Mouse (Mus musculus) hindbrain, embryonic 10.5 days (tissue): ENCODE measurements around the gene Acoxl. TPM values are rescaled to one million over a fixed set of nuclear protein-coding genes. Genes with fewer than 3 reads are reported as not detected.
A peak's percentile ranks its signal among the peaks of the same experiment; 100 is the strongest.

Experiments
- DNase-seq: peaks from one replicate; pipeline ENCODE4 v3.0.0-alpha.2; 2017; ENCODE audit warnings: low spot score
- H3K27ac ChIP-seq: fragments of 300-500 bp; sonication (generic); 2 replicates; pipeline ENCODE4 v1.5.1; 2016; ENCODE audit warnings: mild to moderate bottlenecking, moderate library complexity
- H3K27me3 ChIP-seq: fragments of 300-500 bp; sonication (generic); 2 replicates; pipeline ENCODE4 v1.6.1; 2016; ENCODE audit warnings: mild to moderate bottlenecking; ENCODE audit not compliant: poor library complexity, insufficient read depth, severe bottlenecking
- H3K36me3 ChIP-seq: fragments of 300-500 bp; sonication (generic); 2 replicates; pipeline ENCODE4 v1.6.1; 2016; ENCODE audit warnings: mild to moderate bottlenecking, moderate library complexity
- H3K4me1 ChIP-seq: fragments of 300-500 bp; sonication (generic); replicated peaks from 2 replicates; pipeline ENCODE4 v1.6.1; 2016; ENCODE audit warnings: mild to moderate bottlenecking
- H3K4me3 ChIP-seq: fragments of 300-500 bp; sonication (generic); 2 replicates; pipeline ENCODE4 v1.5.1; 2016; ENCODE audit warnings: mild to moderate bottlenecking, moderate library complexity
- H3K9me3 ChIP-seq: fragments of 300-500 bp; sonication (generic); 2 replicates; pipeline ENCODE4 v1.6.1; 2016; ENCODE audit warnings: mild to moderate bottlenecking, moderate library complexity
- WGBS: fragments of 180-500 bp; shearing (Covaris S2); methylation state at CpG from one replicate; pipeline ENCODE4 v1.1.7; 2016; 5-methylcytosine and 5-hydroxymethylcytosine counted together
- polyA plus RNA-seq: library from polyadenylated mRNA; unstranded; fragments of >200 nt; fragmentation: Nextera tagmentation; extraction: Ambion mirVana; gene quantifications from 2 replicates; pipeline ENCODE4 v1.2.1, GENCODE M21; 2016

Acoxl gene
- polyA plus RNA-seq, 1 experiment from 2014 or later = 0.07 TPM

DNA sequence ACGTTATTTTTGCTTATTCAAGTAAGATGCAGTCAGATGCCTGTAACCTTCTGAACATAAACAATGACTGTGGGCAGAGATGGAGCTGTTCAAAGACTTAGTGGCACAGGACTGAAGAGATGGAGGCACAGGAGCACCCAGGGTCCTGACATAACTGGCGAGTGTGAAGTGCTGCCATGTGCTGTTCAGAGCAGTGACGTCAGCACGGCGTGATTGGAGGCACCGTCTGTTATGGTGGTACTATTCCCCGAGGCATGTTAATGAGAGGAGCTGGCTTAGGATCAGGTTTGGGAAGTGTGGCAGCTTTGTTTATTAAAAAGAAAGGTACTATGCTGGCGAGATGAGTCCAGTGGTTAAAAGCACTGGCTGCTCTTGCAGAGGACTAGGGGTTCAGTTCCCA, 300.2 kb downstream of the Acoxl start:
- H3K9me3 ChIP-seq = no peaks in the 10 kb centered on the region
- peaks cover 29% of the 10 kb centered on the region for H3K4me1 ChIP-seq
- 85% methylated on average over 8 of the region's 8 CpGs for WGBS
- H3K27me3 ChIP-seq = no peaks in the 10 kb centered on the region
- H3K27ac ChIP-seq = no peak overlapping the region
- no peak overlapping the region for H3K4me3 ChIP-seq
- DNase-seq = no peak
- peaks cover 95% of the 10 kb centered on the region for H3K36me3 ChIP-seq

- H3K36me3 ChIP-seq = peaks cover 94% of the 10 kb centered on the region
- H3K4me1 ChIP-seq = peaks cover 22% of the 10 kb centered on the region
- no peak overlapping the region for H3K4me3 ChIP-seq
- WGBS = 76% methylated on average over 15 of the region's 15 CpGs
- no peaks in the 10 kb centered on the region for H3K27me3 ChIP-seq
- no peak overlapping the region for H3K27ac ChIP-seq
- H3K9me3 ChIP-seq = no peaks in the 10 kb centered on the region
- no peak for DNase-seq
Measured at GRCm38 (mm10) chr2:128139781-128140180, 301.1 kb downstream of the Acoxl start.

- H3K36me3 ChIP-seq = peaks cover 90% of the 10 kb centered on the region
- DNase-seq = no peak
- H3K27me3 ChIP-seq = no peaks in the 10 kb centered on the region
- no peak overlapping the region for H3K4me3 ChIP-seq
- peaks cover 20% of the 10 kb centered on the region for H3K4me1 ChIP-seq
- 94% methylated on average over 3 of the region's 3 CpGs for WGBS
- H3K9me3 ChIP-seq = no peaks in the 10 kb centered on the region
- no peak overlapping the region for H3K27ac ChIP-seq
Measured at GRCm38 (mm10) chr2:128140183-128140582, 301.5 kb downstream of the Acoxl start.

- Histone ChIP-seq H3K9me3 (no peaks in the 10 kb centered on the region), H3K36me3 (peaks cover 86% of the 10 kb centered on the region), H3K27ac (no peak overlapping the region), H3K4me1 (peaks cover 13% of the 10 kb centered on the region), H3K4me3 (no peak overlapping the region), H3K27me3 (no peaks in the 10 kb centered on the region)
- DNase-seq = no peak
Measured at GRCm38 (mm10) chr2:128143992-128144391, 305.3 kb downstream of the Acoxl start.

GRCm38 (mm10) chr2:128145433-128145832, 306.8 kb downstream of the Acoxl start:
- WGBS = 91% methylated on average over 3 of the region's 3 CpGs
- H3K36me3 ChIP-seq = peaks cover 86% of the 10 kb centered on the region
- H3K9me3 ChIP-seq = no peaks in the 10 kb centered on the region
- H3K4me1 ChIP-seq = no peaks in the 10 kb centered on the region
- H3K27me3 ChIP-seq = no peaks in the 10 kb centered on the region
- DNase-seq = no peak
- H3K27ac ChIP-seq = no peak overlapping the region
- H3K4me3 ChIP-seq = no peak overlapping the region

DNA sequence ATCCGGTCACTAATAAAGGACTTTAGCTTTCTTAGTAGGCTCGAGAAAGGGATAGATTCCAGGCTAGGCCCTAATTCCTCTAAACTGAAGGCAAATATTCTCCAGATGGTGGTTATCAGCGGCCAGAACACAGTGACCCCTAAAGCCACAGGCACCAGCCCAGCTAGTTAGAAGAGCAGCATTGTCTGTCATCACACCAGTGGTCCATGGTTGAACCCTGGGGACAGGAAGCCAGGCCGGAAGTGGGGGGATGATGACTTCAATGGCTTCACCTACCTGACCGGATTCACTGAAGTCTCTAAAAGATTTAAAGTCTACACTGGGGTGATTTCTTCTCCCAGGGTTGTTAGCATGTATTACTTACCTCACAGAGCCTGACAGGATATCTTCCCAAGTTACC, 310.9 kb downstream of the Acoxl start:
- Histone ChIP-seq H3K36me3 (peaks cover 88% of the 10 kb centered on the region), H3K27ac (no peak overlapping the region), H3K4me1 (peaks cover 9% of the 10 kb centered on the region; the same call in 1 of the 2 replicates), H3K27me3 (no peaks in the 10 kb centered on the region), H3K4me3 (no peak overlapping the region), H3K9me3 (no peaks in the 10 kb centered on the region)
- no peak for DNase-seq
- 80% methylated on average over 5 of the region's 5 CpGs for WGBS

DNA sequence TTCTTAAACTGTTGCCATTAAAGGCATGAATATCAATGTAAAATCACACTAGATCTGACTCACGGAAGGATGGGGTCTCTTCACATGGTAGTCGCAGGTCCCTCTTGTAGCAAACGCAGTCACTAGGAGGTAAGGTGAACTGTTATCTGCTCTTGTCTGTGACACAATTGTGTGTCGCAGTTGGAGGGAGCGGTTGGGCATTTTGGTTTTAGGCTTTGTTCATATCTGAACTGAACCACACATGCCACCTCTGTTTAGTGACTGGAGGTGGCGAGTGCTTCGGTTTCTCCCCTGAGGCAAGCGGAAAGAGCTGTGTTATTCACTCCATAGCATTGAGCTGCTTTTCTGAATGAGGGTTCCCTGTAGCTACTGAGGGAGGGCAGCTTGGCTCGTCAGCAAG, 313.5 kb downstream of the Acoxl start:
- H3K36me3 ChIP-seq = peaks cover 97% of the 10 kb centered on the region
- H3K9me3 ChIP-seq = no peaks in the 10 kb centered on the region
- H3K4me3 ChIP-seq = no peak overlapping the region
- peaks cover 30% of the 10 kb centered on the region for H3K4me1 ChIP-seq
- no peaks in the 10 kb centered on the region for H3K27me3 ChIP-seq
- WGBS = 90% methylated on average over 9 of the region's 9 CpGs
- H3K27ac ChIP-seq = no peak overlapping the region
- DNase-seq = no peak

GRCm38 (mm10) chr2:128152845-128153550, 314.3 kb downstream of the Acoxl start:
- 86% methylated on average over 16 of the region's 16 CpGs for WGBS
- Histone ChIP-seq H3K27ac (no peak overlapping the region), H3K4me1 (peaks cover 34% of the 10 kb centered on the region), H3K4me3 (no peak overlapping the region), H3K9me3 (no peaks in the 10 kb centered on the region), H3K27me3 (no peaks in the 10 kb centered on the region), H3K36me3 (peaks cover 97% of the 10 kb centered on the region)
- DNase-seq = no peak

DNA sequence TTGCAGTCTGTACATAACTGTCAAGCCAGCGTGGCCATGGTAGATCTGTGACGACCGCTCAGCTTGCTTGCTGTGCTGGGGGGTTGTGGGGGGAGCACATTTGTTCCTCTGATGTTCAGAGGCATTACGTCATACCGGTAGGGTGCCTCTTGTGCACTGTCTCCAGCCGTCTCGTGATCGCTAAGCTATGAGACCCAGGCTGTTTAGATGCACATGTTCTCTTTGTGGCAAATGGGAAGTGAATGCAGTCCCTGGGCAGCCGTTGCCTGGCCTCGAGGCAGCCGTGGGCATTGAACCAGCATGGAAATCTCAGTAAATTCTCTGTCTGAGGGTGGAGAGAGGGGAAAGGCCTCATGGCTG, 314.9 kb downstream of the Acoxl start:
- no peak for DNase-seq

DNA sequence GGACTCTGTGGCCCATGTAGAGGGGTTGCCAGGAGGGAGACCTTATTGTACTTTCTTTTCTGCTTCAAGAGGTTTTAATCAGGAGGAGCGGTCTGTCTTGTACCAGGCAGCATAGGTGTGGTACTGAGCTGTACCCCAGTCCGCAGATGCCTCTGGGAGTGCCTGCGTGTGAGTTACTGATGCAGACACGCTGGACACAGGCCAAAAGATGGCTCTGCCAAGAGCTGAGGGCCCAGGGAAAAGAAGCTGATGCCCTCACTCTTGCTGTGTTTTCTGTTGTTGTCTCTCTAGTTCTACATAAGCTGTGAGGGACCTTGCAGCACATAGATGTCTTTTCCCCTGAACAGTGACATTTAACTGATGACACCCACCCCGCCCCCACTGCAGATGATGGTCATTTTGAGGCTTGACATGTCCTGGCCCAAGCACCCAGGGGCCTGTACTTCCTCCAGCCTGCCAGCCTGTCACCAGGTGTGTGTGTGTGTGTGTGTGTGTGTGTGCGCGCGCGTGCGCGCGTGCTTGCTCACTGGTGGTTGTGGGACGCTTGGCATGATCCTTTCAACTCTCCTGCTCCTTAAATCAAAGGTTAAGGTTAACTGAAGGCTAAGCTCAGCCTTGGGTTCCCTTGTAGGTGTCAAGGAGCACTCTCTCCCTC, 316.9 kb downstream of the Acoxl start:
- DNase-seq = no peak

More for the DNA sequence above, 314.9 kb downstream of the Acoxl start:
- Histone ChIP-seq H3K4me1 (peaks cover 34% of the 10 kb centered on the region), H3K9me3 (no peaks in the 10 kb centered on the region), H3K4me3 (no peak overlapping the region), H3K27me3 (no peaks in the 10 kb centered on the region), H3K36me3 (peaks cover 97% of the 10 kb centered on the region), H3K27ac (no peak overlapping the region)
- 67% methylated on average over 11 of the region's 11 CpGs for WGBS

GRCm38 (mm10) chr2:128156067-128156462, 317.4 kb downstream of the Acoxl start:
- Histone ChIP-seq H3K9me3 (no peaks in the 10 kb centered on the region), H3K27ac (peak overlapping the region; percentile 16; the same call in 1 of the 2 replicates), H3K36me3 (peaks cover 95% of the 10 kb centered on the region), H3K4me3 (no peak overlapping the region), H3K4me1 (peaks cover 38% of the 10 kb centered on the region), H3K27me3 (no peaks in the 10 kb centered on the region)
- DNase-seq = no peak
- 86% methylated on average over 5 of the region's 5 CpGs for WGBS

More for the DNA sequence above, 316.9 kb downstream of the Acoxl start:
- Histone ChIP-seq H3K27ac (peak overlapping the region; percentile 16; the same call in 1 of the 2 replicates), H3K4me1 (peaks cover 38% of the 10 kb centered on the region), H3K36me3 (peaks cover 97% of the 10 kb centered on the region), H3K9me3 (no peaks in the 10 kb centered on the region), H3K4me3 (no peak overlapping the region), H3K27me3 (no peaks in the 10 kb centered on the region)
- 95% methylated on average over 13 of the region's 13 CpGs for WGBS

- H3K4me1 ChIP-seq = peaks cover 38% of the 10 kb centered on the region
- H3K9me3 ChIP-seq = no peaks in the 10 kb centered on the region
- no peak overlapping the region for H3K4me3 ChIP-seq
- H3K36me3 ChIP-seq = peaks cover 94% of the 10 kb centered on the region
- no peak for DNase-seq
- no peak overlapping the region for H3K27ac ChIP-seq
- H3K27me3 ChIP-seq = no peaks in the 10 kb centered on the region
- WGBS = 83% methylated on average over 12 of the region's 12 CpGs
Measured at GRCm38 (mm10) chr2:128156557-128157412, 318.1 kb downstream of the Acoxl start.
